Mouse (Mus musculus) brain, embryonic 14.5 days (tissue): ENCODE results near the gene Stau1.

Experiments
- CTCF ChIP-seq: fragments of 200-500 bp; IDR thresholded peaks from 2 replicates; pipeline ENCODE4 v1.5.1; 2012; ENCODE audit warnings: inconsistent platforms, mild to moderate bottlenecking, moderate library complexity, borderline replicate concordance; ENCODE audit not compliant: insufficient read depth, insufficient read length; ENCODE audit errors: extremely low read depth
- POLR2A ChIP-seq: fragments of 200-500 bp; IDR thresholded peaks from 2 replicates; pipeline ENCODE4 v1.6.1; 2012; ENCODE audit warnings: mild to moderate bottlenecking, inconsistent platforms, borderline replicate concordance; ENCODE audit not compliant: poor library complexity, insufficient read depth, insufficient read length, severe bottlenecking; ENCODE audit errors: extremely low read depth

- 0 out of 2 replicates have a peak, but pooled peaks have one; percentile 3 for TF ChIP-seq CTCF
- TF ChIP-seq POLR2A, result no peak
These were observed 45.0 kb downstream of the Stau1 start for GRCm38 (mm10) chr2:166950853-166951648.
